18 mouse cellular contexts compared by ENCODE assay signal in genomic region chr11:25573408-25574128, GRCm38 (mm10).
DNase-seq lines count a peak whose midpoint lies in the region; ATAC-seq and TF ChIP-seq lines count a peak whose summit lies in the region.
"Had no signal": no experiment of that assay in that cellular context is flagged by ENCODE, and none has a peak within 500 bp of the region (broad histone marks: within the 10 kb centered on the region; RNA-seq: fewer than 3 reads in every experiment).

No protein-coding gene starts in this region.

- H3K4me2 ChIP-seq in kidney, embryonic 15.5 days: no peak overlapping the region
- no peak overlapping the region for H3K4me2 ChIP-seq in kidney, embryonic 16.5 days (replicated peaks; ENCODE audit: low read depth, low read length)
- no peak overlapping the region for H3K4me2 ChIP-seq in forebrain, postnatal 0 days (ENCODE audit: low read depth)
- no peak overlapping the region for H3K4me2 ChIP-seq in midbrain, postnatal 0 days (ENCODE audit: low read depth, low read length, poor library complexity, severe bottlenecking)
- H3K4me2 ChIP-seq: heart, embryonic 11.5 days; limb, embryonic 15.5 days had no signal

- H3K9ac ChIP-seq in kidney, embryonic 15.5 days: no peak overlapping the region
- H3K9ac ChIP-seq in kidney, embryonic 16.5 days (replicated peaks; ENCODE audit: low read length): no peak overlapping the region
- no peak overlapping the region for H3K9ac ChIP-seq in forebrain, postnatal 0 days
- no peak overlapping the region for H3K9ac ChIP-seq in midbrain, postnatal 0 days (replicated peaks; ENCODE audit: low read length, poor library complexity, severe bottlenecking)
- H3K9ac ChIP-seq: limb, embryonic 15.5 days had no signal

- 0 out of 2 replicates have a peak, but pooled peaks have one; percentile 69 for ATAC-seq in kidney, embryonic 15.5 days (replicated peaks; ENCODE audit: low FRiP score)
- no peak for ATAC-seq in kidney, embryonic 16.5 days (ENCODE audit: low FRiP score, low TSS enrichment)
- ATAC-seq in forebrain, postnatal 0 days: peak; percentile 63
- ATAC-seq in midbrain, postnatal 0 days (ENCODE audit: low FRiP score): 0 out of 2 replicates have a peak, but pooled peaks have one; percentile 58
- ATAC-seq: intestine, postnatal 0 days; Patski had no signal

- H3K9me3 ChIP-seq in kidney, embryonic 15.5 days (replicated peaks): no peaks in the 10 kb centered on the region
- H3K9me3 ChIP-seq in kidney, embryonic 16.5 days (ENCODE audit: low read length): no peaks in the 10 kb centered on the region
- H3K9me3 ChIP-seq in forebrain, postnatal 0 days (ENCODE audit: low read length): no peaks in the 10 kb centered on the region
- H3K9me3 ChIP-seq in midbrain, postnatal 0 days (ENCODE audit: low read length): no peaks in the 10 kb centered on the region
- H3K9me3 ChIP-seq: limb, embryonic 15.5 days had no signal

- no peak for TF ChIP-seq CTCF in brain, embryonic 14.5 days (IDR thresholded peaks at IDR 0.05; ENCODE audit: borderline replicate concordance, extremely low read depth, insufficient read depth, insufficient read length)
- no peak for TF ChIP-seq CTCF in forebrain, postnatal 0 days (IDR thresholded peaks at IDR 0.05; ENCODE audit: low read depth)
- no peak for TF ChIP-seq CTCF in midbrain, postnatal 0 days (IDR thresholded peaks at IDR 0.05)

- WGBS in kidney, embryonic 15.5 days: 61% methylated on average over 7 of the region's 7 CpGs
- WGBS in kidney, embryonic 16.5 days: 63% methylated on average over 7 of the region's 7 CpGs
- WGBS in forebrain, postnatal 0 days: 30% methylated on average over 7 of the region's 7 CpGs
- WGBS in midbrain, postnatal 0 days: 52% methylated on average over 7 of the region's 7 CpGs

- TF ChIP-seq POLR2A in brain, embryonic 14.5 days (IDR thresholded peaks at IDR 0.05; ENCODE audit: borderline replicate concordance, extremely low read depth, insufficient read depth, insufficient read length, poor library complexity, severe bottlenecking): no peak

- no peak overlapping the region for H3K27ac ChIP-seq in kidney, embryonic 15.5 days
- no peak overlapping the region for H3K27ac ChIP-seq in kidney, embryonic 16.5 days (ENCODE audit: low read length)
- H3K27ac ChIP-seq in forebrain, postnatal 0 days (ENCODE audit: low read depth, low read length): no peak overlapping the region
- no peak overlapping the region for H3K27ac ChIP-seq in midbrain, postnatal 0 days (ENCODE audit: low read depth, low read length)
- H3K27ac ChIP-seq: limb, embryonic 15.5 days had no signal

- no peak overlapping the region for H3K4me3 ChIP-seq in kidney, embryonic 15.5 days (replicated peaks)
- no peak overlapping the region for H3K4me3 ChIP-seq in kidney, embryonic 16.5 days (ENCODE audit: low read length)
- H3K4me3 ChIP-seq in forebrain, postnatal 0 days (ENCODE audit: low read depth, low read length): no peak overlapping the region
- no peak overlapping the region for H3K4me3 ChIP-seq in midbrain, postnatal 0 days (ENCODE audit: low read depth, low read length)
- H3K4me3 ChIP-seq: limb, embryonic 15.5 days had no signal

- H3K36me3 ChIP-seq in kidney, embryonic 15.5 days: no peaks in the 10 kb centered on the region
- no peaks in the 10 kb centered on the region for H3K36me3 ChIP-seq in kidney, embryonic 16.5 days (ENCODE audit: insufficient read depth, low read length)
- no peaks in the 10 kb centered on the region for H3K36me3 ChIP-seq in forebrain, postnatal 0 days (ENCODE audit: insufficient read depth)
- no peaks in the 10 kb centered on the region for H3K36me3 ChIP-seq in midbrain, postnatal 0 days (ENCODE audit: insufficient read depth, low read length)
- H3K36me3 ChIP-seq: limb, embryonic 15.5 days had no signal

- intact Hi-C loops in gastrocnemius, postnatal 14 days (cut with DNase I; ENCODE audit: low total_unique reads): no loop called here
- intact Hi-C loops in heart, postnatal 10 days (cut with DNase I): no loop called here

- peak; percentile 60 for DNase-seq in brain, embryonic 14.5 days (ENCODE audit: low read depth)
- peak; percentile 17 for DNase-seq in forebrain, postnatal 0 days
- DNase-seq in midbrain, postnatal 0 days (ENCODE audit: low spot score): peak; percentile 12
- DNase-seq in thymus, postnatal 25 days: no peak
- no peak for DNase-seq in gastrocnemius, postnatal 14 days
- DNase-seq in heart, postnatal 10 days: no peak
- DNase-seq: cerebellum, adult 9-11 months; gastrocnemius, postnatal 36 days; kidney, postnatal 4 days; lung, postnatal 10 days; right cerebral cortex, postnatal 14 days; thymus, postnatal 14 days had no signal

- H3K4me1 ChIP-seq in kidney, embryonic 15.5 days: no peaks in the 10 kb centered on the region
- no peaks in the 10 kb centered on the region for H3K4me1 ChIP-seq in kidney, embryonic 16.5 days (ENCODE audit: insufficient read depth, low read length)
- no peaks in the 10 kb centered on the region for H3K4me1 ChIP-seq in forebrain, postnatal 0 days (ENCODE audit: insufficient read depth)
- H3K4me1 ChIP-seq in midbrain, postnatal 0 days (ENCODE audit: insufficient read depth, low read length): no peaks in the 10 kb centered on the region
- H3K4me1 ChIP-seq: limb, embryonic 15.5 days had no signal

- H3K27me3 ChIP-seq in kidney, embryonic 15.5 days: no peaks in the 10 kb centered on the region
- no peaks in the 10 kb centered on the region for H3K27me3 ChIP-seq in kidney, embryonic 16.5 days (ENCODE audit: insufficient read depth, low read length)
- no peaks in the 10 kb centered on the region for H3K27me3 ChIP-seq in forebrain, postnatal 0 days (ENCODE audit: insufficient read depth, low read length)
- no peaks in the 10 kb centered on the region for H3K27me3 ChIP-seq in midbrain, postnatal 0 days (ENCODE audit: insufficient read depth, low read length)
- H3K27me3 ChIP-seq: limb, embryonic 15.5 days; Patski had no signal

Comparison
In these comparisons a context has a peak if more than half of its experiments do, and no peak if none do; other contexts are left out.
1. DNase-seq: peak in brain, embryonic 14.5 days (single experiment), forebrain, postnatal 0 days (single experiment) and midbrain, postnatal 0 days (single experiment); none in thymus, postnatal 25 days (single experiment), gastrocnemius, postnatal 14 days (single experiment) and heart, postnatal 10 days (0 of 2).